Mouse (Mus musculus): ENCODE measurements around the gene Pum1.
"Not testable (repeated sequence)": the region's sequence is repeated elsewhere in the genome, so short reads cannot be mapped to it uniquely, and the experiment has no call there.

Gene Pum1

GRCm38 (mm10) chr4:130670023-130670422 is 6.9 kb downstream of the Pum1 start:
- not testable (repeated sequence) for DNase-seq

- DNase-seq: no peak
These were observed 8.1 kb downstream of the Pum1 start for GRCm38 (mm10) chr4:130671079-130671845.

GRCm38 (mm10) chr4:130672161-130672560 is 9.0 kb downstream of the Pum1 start:
- DNase-seq: no peak

- DNase-seq: no peak
These were observed 13.6 kb downstream of the Pum1 start for GRCm38 (mm10) chr4:130676746-130677145.

GRCm38 (mm10) chr4:130678149-130678548 is 15.0 kb downstream of the Pum1 start:
- no peak for DNase-seq

GRCm38 (mm10) chr4:130680676-130681075 is 17.6 kb downstream of the Pum1 start:
- no peak for DNase-seq

- not testable (repeated sequence) for DNase-seq
These were observed 19.9 kb downstream of the Pum1 start for GRCm38 (mm10) chr4:130683051-130683450.

GRCm38 (mm10) chr4:130693936-130694335 is 30.8 kb downstream of the Pum1 start:
- DNase-seq: no peak

GRCm38 (mm10) chr4:130694982-130695381 is 31.9 kb downstream of the Pum1 start:
- no peak for DNase-seq

GRCm38 (mm10) chr4:130701061-130701460 is 37.9 kb downstream of the Pum1 start:
- no peak for DNase-seq

GRCm38 (mm10) chr4:130702835-130703535 is 39.9 kb downstream of the Pum1 start:
- no peak for DNase-seq

GRCm38 (mm10) chr4:130703601-130704000 is 40.5 kb downstream of the Pum1 start:
- no peak for DNase-seq

GRCm38 (mm10) chr4:130704615-130705014 is 41.5 kb downstream of the Pum1 start:
- no peak for DNase-seq

GRCm38 (mm10) chr4:130706215-130707000 is 43.3 kb downstream of the Pum1 start:
- no peak for DNase-seq

- DNase-seq: no peak
These were observed 48.3 kb downstream of the Pum1 start for GRCm38 (mm10) chr4:130711353-130711848.

GRCm38 (mm10) chr4:130712341-130712740 is 49.2 kb downstream of the Pum1 start:
- DNase-seq: no peak

- no peak for DNase-seq
These were observed 50.3 kb downstream of the Pum1 start for GRCm38 (mm10) chr4:130713430-130713829.

- no peak for DNase-seq
These were observed 52.0 kb downstream of the Pum1 start for GRCm38 (mm10) chr4:130715126-130715525.

- no peak for DNase-seq
These were observed 52.5 kb downstream of the Pum1 start for GRCm38 (mm10) chr4:130715623-130716022.

GRCm38 (mm10) chr4:130719348-130719747 is 56.2 kb downstream of the Pum1 start:
- no peak for DNase-seq

- DNase-seq: no peak
These were observed 59.5 kb downstream of the Pum1 start for GRCm38 (mm10) chr4:130722607-130723006.

- no peak for DNase-seq
These were observed 63.0 kb downstream of the Pum1 start for GRCm38 (mm10) chr4:130726118-130726517.

GRCm38 (mm10) chr4:130735957-130736356 is 72.8 kb downstream of the Pum1 start:
- no peak for DNase-seq
